Mouse (Mus musculus): ENCODE measurements around the gene R3hdm2.

DNA sequence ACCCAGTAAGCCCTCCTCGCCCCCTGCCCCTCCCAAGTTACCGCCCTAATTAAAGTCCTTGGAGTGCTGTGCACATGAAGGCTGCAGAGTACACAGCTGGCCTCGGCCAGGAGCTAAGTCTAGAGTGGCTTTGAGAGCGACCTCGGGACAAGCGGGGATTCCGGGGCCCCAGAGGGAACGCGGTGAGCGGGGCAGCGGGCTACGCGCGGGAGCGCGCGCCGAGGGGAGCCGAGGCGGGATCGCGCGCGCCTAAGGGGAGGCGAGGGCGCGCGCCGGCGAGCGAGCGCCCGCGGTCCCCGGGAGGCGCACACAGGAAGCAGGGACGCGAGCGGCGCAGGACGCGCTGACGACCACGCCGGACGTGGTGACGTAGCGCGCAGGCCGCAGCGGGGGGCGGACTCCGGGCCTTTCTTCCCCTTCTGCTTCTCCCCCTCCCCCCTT lies at the start of gene R3hdm2:
- TF ChIP-seq CTCF (IDR thresholded peaks at IDR 0.05; ENCODE audit: borderline replicate concordance, extremely low read depth, insufficient read depth, insufficient read length): no peak
- TF ChIP-seq POLR2A (IDR thresholded peaks at IDR 0.05; ENCODE audit: borderline replicate concordance, extremely low read depth, insufficient read depth, insufficient read length, poor library complexity, severe bottlenecking): peak; percentile 83

Data from brain, embryonic 14.5 days (tissue).